Mouse (Mus musculus): Measurements from ENCODE around the gene Sys1. TPM values are rescaled to one million over a fixed set of nuclear protein-coding genes. Genes with fewer than 3 reads are reported as not detected.
A peak's percentile ranks its signal among the peaks of the same experiment; 100 is the strongest.

The Sys1 gene
- polyA plus RNA-seq, 1 experiment, result not detected

DNA sequence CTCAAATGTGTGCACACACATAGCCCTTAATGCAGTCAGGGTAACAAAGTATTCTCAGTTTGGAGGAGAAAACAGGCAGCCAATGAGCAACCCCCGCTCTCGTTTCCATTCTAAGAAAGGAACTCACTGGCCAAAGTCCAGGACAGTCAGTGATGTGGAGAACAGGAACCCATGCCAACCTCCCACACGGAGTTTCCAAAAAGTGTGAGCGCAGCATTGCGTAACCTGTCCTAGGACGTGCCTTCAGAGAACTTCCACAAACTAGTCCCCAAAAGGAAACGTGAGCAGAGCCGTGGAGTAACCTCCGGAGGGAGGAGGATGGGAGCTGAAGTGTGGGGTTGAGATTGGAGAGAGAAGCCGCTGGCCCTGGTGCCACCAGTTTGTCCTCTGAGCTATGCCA is 1.9 kb upstream of the Sys1 start:
- Histone ChIP-seq H3K4me1 (ENCODE audit: control insufficient read depth, insufficient read depth, low read length) (peaks cover 9% of the 10 kb centered on the region), H3K27ac (ENCODE audit: insufficient read depth, low read depth, low read length) (no peak overlapping the region), H3K4me3 (ENCODE audit: insufficient read depth, low read depth, low read length) (no peak overlapping the region)
- whole genome bisulfite sequencing, result 49% methylated on average over 10 of the region's 10 CpGs
- no peak for TF ChIP-seq POLR2A (IDR thresholded peaks at IDR 0.05; ENCODE audit: insufficient read depth, low read depth, low read length)
- no peak for TF ChIP-seq CTCF (IDR thresholded peaks at IDR 0.05; ENCODE audit: insufficient read depth, low read depth, low read length)

- TF ChIP-seq CTCF (IDR thresholded peaks at IDR 0.05; ENCODE audit: insufficient read depth, low read depth, low read length) (no peak), POLR2A (IDR thresholded peaks at IDR 0.05; ENCODE audit: insufficient read depth, low read depth, low read length) (no peak)
- Histone ChIP-seq H3K4me1 (ENCODE audit: control insufficient read depth, insufficient read depth, low read length) (peaks cover 9% of the 10 kb centered on the region), H3K27ac (ENCODE audit: insufficient read depth, low read depth, low read length) (no peak overlapping the region), H3K4me3 (ENCODE audit: insufficient read depth, low read depth, low read length) (no peak overlapping the region)
- WGBS, result 73% methylated on average over 6 of the region's 6 CpGs
Measured at GRCm38 (mm10) chr2:164455421-164456190, 1.2 kb upstream of the Sys1 start.

DNA sequence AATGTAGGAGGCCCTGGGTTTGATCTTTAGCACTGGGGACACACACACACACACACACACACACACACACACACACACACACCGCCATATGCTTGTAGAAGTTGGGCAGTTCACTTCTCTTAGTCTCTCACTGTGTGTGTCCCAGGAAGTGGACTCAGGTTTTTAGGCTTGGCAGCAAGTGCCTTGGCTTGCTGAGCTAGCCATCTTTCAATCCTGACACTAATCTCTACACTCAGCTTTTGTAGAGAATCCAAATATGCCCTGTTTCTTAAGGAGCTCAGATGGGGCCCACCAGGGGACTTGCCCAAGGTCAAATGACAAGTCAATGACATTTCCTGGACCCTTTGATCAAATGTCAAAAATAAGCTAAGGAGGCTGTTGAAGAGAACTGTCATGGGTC is 351 bp upstream of the Sys1 start:
- no peak overlapping the region for H3K4me3 ChIP-seq (ENCODE audit: insufficient read depth, low read depth, low read length)
- 86% methylated on average over 1 of the region's 1 CpGs for WGBS
- peak overlapping the region; percentile 69; the same call in 1 of the 2 replicates for H3K27ac ChIP-seq (ENCODE audit: insufficient read depth, low read depth, low read length)
- no peak for TF ChIP-seq POLR2A (IDR thresholded peaks at IDR 0.05; ENCODE audit: insufficient read depth, low read depth, low read length)
- no peak for TF ChIP-seq CTCF (IDR thresholded peaks at IDR 0.05; ENCODE audit: insufficient read depth, low read depth, low read length)
- peaks cover 9% of the 10 kb centered on the region for H3K4me1 ChIP-seq (ENCODE audit: control insufficient read depth, insufficient read depth, low read length)

DNA sequence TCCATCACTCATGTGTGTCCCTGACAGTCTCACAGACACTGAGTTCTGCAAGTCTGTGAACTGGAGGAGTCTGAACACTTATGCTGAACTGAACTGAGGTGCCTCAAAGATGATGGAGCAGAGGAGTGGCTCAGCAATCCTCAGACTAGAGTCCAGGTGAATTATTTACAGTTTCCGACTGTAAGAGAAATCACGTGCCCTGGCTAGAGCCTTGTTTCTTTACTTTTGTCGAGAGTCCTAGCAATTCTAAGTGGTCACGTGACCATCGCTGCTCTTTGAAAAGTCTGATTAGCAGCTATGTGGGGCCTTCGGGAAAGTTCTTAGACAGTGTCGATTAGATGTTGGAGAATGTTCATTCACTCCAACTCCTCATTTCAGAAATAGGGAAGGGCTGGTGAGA is 1.2 kb downstream of the Sys1 start:
- WGBS, result 51% methylated on average over 7 of the region's 7 CpGs

DNA sequence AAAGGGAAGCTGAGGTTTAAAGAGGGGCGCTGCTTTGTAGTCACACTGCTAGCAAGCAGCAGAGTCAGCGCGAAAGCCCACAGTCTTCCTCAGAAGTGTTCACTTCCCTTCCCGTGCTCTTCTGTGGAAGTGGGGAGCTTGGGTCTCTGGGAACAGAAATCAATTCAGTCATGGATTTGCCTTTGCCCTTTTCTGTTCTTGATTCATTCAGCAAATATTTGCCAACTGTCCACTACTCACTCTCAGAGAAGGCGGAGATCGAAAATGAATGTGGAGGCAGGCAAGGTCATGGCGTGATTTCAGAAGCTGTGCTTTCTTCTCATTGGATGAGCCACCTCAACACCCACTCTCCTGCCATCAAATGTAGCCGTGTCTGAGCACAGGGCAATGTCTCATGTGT is 1.8 kb downstream of the Sys1 start:
- no peak overlapping the region for H3K4me3 ChIP-seq (ENCODE audit: insufficient read depth, low read depth, low read length)
- whole genome bisulfite sequencing, result 87% methylated on average over 8 of the region's 8 CpGs

More for the DNA sequence above, 1.2 kb downstream of the Sys1 start:
- Histone ChIP-seq H3K27ac (ENCODE audit: insufficient read depth, low read depth, low read length) (no peak overlapping the region), H3K4me3 (ENCODE audit: insufficient read depth, low read depth, low read length) (no peak overlapping the region), H3K4me1 (ENCODE audit: control insufficient read depth, insufficient read depth, low read length) (peaks cover 13% of the 10 kb centered on the region)
- TF ChIP-seq CTCF (IDR thresholded peaks at IDR 0.05; ENCODE audit: insufficient read depth, low read depth, low read length) (no peak), POLR2A (IDR thresholded peaks at IDR 0.05; ENCODE audit: insufficient read depth, low read depth, low read length) (no peak)

DNA sequence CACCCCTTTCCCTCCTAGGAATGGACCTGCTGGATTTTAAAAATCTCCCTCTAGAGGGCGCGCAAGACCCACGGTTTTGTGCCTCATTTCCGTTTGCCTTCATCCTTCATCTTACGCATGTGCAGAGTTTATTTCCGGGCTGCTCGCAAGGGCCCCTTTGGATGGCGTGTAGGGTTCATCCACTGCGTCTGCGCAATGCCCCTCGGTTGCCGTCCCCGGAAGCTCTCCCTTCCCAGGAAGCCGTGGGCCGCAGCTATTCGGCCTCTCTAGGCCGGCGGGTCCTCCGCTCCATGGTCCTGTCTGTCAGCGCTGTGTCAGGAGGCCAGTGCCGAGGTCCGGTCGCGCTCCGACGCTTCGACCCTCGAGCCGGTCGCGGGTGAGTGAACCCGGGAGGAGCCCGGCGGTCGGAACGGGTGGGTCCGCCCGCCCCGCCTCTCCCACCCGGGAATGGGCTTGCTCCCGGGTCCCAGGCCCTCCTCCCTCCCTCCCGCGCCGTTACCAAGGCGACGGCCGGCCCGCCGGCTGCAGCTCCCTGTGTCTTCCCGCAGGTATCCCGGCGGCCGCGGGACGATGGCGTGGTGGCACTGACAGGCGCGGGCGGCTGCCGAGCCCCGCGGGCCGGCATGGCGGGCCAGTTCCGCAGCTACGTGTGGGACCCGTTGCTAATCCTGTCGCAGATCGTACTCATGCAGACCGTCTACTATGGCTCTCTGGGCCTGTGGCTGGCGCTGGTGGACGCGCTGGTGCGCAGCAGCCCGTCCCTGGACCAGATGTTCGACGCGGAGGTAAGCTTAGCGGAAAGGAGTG is 4.2 kb downstream of the Sys1 start, which contains the start of gene Gm20458:
Gene Gm20458, plus strand, starts transcription at position 223 of the 807 bp plus-strand sequence.
- TF ChIP-seq CTCF (IDR thresholded peaks at IDR 0.05; ENCODE audit: insufficient read depth, low read depth, low read length), result no peak
- peak; percentile 52; the same call in 1 of the 2 replicates for TF ChIP-seq POLR2A (IDR thresholded peaks at IDR 0.05; ENCODE audit: insufficient read depth, low read depth, low read length)
- H3K4me1 ChIP-seq (ENCODE audit: control insufficient read depth, insufficient read depth, low read length), result peaks cover 15% of the 10 kb centered on the region
- peak within 1 kb of the TSS; percentile 82 for H3K27ac ChIP-seq (ENCODE audit: insufficient read depth, low read depth, low read length)
- WGBS, result under 1% methylated on average over 76 of the region's 79 CpGs
- peak within 1 kb of the TSS; percentile 98 for H3K4me3 ChIP-seq (ENCODE audit: insufficient read depth, low read depth, low read length)

More for the DNA sequence above, 1.8 kb downstream of the Sys1 start:
- H3K27ac ChIP-seq (ENCODE audit: insufficient read depth, low read depth, low read length), result no peak overlapping the region
- no peak for TF ChIP-seq POLR2A (IDR thresholded peaks at IDR 0.05; ENCODE audit: insufficient read depth, low read depth, low read length)
- no peak for TF ChIP-seq CTCF (IDR thresholded peaks at IDR 0.05; ENCODE audit: insufficient read depth, low read depth, low read length)
- H3K4me1 ChIP-seq (ENCODE audit: control insufficient read depth, insufficient read depth, low read length), result peaks cover 15% of the 10 kb centered on the region

DNA sequence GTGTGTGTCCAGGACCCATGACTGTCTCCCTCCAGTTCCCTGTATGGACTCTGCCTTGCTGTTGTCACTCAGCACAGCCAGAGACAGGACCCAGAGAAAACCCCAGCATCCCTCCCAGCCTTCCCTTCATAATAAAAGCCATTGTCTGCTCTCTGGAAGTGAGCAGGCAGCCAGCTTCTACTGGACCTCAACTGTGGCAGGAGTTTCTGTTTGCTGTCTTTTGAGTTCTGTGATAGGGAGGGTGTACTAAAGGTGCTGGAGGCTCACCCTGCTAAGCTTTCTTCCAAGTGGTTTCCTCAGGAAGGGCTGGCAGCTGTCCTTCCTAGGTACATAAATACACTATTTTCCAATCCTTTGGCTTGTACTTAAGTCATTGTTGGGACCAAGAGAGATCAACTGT is 8.4 kb downstream of the Sys1 start:
- peaks cover 6% of the 10 kb centered on the region; the same call in 1 of the 2 replicates for H3K4me1 ChIP-seq (ENCODE audit: control insufficient read depth, insufficient read depth, low read length)
- H3K4me3 ChIP-seq (ENCODE audit: insufficient read depth, low read depth, low read length), result no peak overlapping the region
- no peak for TF ChIP-seq POLR2A (IDR thresholded peaks at IDR 0.05; ENCODE audit: insufficient read depth, low read depth, low read length)
- TF ChIP-seq CTCF (IDR thresholded peaks at IDR 0.05; ENCODE audit: insufficient read depth, low read depth, low read length), result no peak
- no peak overlapping the region for H3K27ac ChIP-seq (ENCODE audit: insufficient read depth, low read depth, low read length)

- WGBS, result 86% methylated on average over 5 of the region's 5 CpGs
- H3K4me3 ChIP-seq (ENCODE audit: insufficient read depth, low read depth, low read length), result no peak overlapping the region
- H3K27ac ChIP-seq (ENCODE audit: insufficient read depth, low read depth, low read length), result no peak overlapping the region
- H3K4me1 ChIP-seq (ENCODE audit: control insufficient read depth, insufficient read depth, low read length), result peaks cover 6% of the 10 kb centered on the region; the same call in 1 of the 2 replicates
- no peak for TF ChIP-seq POLR2A (IDR thresholded peaks at IDR 0.05; ENCODE audit: insufficient read depth, low read depth, low read length)
- no peak for TF ChIP-seq CTCF (IDR thresholded peaks at IDR 0.05; ENCODE audit: insufficient read depth, low read depth, low read length)
Measured at GRCm38 (mm10) chr2:164466787-164467186, 10.0 kb downstream of the Sys1 start.

DNA sequence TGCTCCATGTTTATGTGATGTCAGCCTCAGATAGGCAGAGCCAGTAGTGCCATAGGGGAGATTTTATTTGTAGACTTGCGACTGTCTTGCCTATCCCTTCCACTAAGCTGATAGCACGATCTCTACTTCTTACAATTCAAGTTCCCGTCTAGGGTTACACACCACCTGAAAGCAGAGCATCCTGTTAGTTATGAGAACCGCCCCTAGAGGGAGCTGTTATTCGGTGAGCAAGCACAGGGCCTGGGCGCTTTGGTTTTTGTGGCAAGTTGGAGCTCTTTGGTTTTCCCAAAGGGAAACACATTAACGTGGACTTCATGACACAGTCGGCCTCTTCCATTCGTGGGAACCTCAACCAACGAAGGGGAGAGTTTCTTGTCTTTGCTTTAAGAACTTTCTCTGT is 13.5 kb downstream of the Sys1 start:
- no peak for TF ChIP-seq CTCF (IDR thresholded peaks at IDR 0.05; ENCODE audit: insufficient read depth, low read depth, low read length)
- no peak for TF ChIP-seq POLR2A (IDR thresholded peaks at IDR 0.05; ENCODE audit: insufficient read depth, low read depth, low read length)
- WGBS, result 33% methylated on average over 10 of the region's 10 CpGs
- no peak overlapping the region for H3K4me3 ChIP-seq (ENCODE audit: insufficient read depth, low read depth, low read length)
- no peaks in the 10 kb centered on the region for H3K4me1 ChIP-seq (ENCODE audit: control insufficient read depth, insufficient read depth, low read length)
- no peak overlapping the region for H3K27ac ChIP-seq (ENCODE audit: insufficient read depth, low read depth, low read length)

Measured in olfactory bulb, adult 2 months (tissue).